Mouse (Mus musculus) olfactory bulb, adult 2 months (tissue): ENCODE data around the gene Gpr19. TPM values are rescaled to one million over a fixed set of nuclear protein-coding genes. Genes with fewer than 3 reads are reported as not detected.

ENCODE experiments used
- H3K27ac ChIP-seq: fragments of 200-500 bp; 2 replicates; pipeline ENCODE4 v1.5.1; 2012; ENCODE audit warnings: low read depth, low read length; ENCODE audit not compliant: insufficient read depth
- H3K4me1 ChIP-seq: fragments of 200-500 bp; 2 replicates; pipeline ENCODE4 v1.6.1; 2012; ENCODE audit warnings: low read length; ENCODE audit not compliant: control insufficient read depth, insufficient read depth
- H3K4me3 ChIP-seq: fragments of 200-500 bp; 2 replicates; pipeline ENCODE4 v1.5.1; 2012; ENCODE audit warnings: mild to moderate bottlenecking, low read depth, low read length, moderate library complexity; ENCODE audit not compliant: insufficient read depth
- CTCF ChIP-seq: fragments of 200-500 bp; IDR thresholded peaks from 2 replicates; pipeline ENCODE4 v1.5.1; 2012; ENCODE audit warnings: low read depth, mild to moderate bottlenecking, low read length, moderate library complexity; ENCODE audit not compliant: insufficient read depth
- POLR2A ChIP-seq: fragments of 200-500 bp; IDR thresholded peaks from 2 replicates; pipeline ENCODE4 v1.6.1; 2012; ENCODE audit warnings: mild to moderate bottlenecking, low read depth, low read length, moderate library complexity; ENCODE audit not compliant: insufficient read depth
- WGBS: fragments of 180-500 bp; shearing (Covaris S2); methylation state at CpG from one replicate; pipeline ENCODE4 v1.1.7; 2018; 5-methylcytosine and 5-hydroxymethylcytosine counted together
- polyA plus RNA-seq: library from polyadenylated mRNA; stranded (reverse); fragments of >200 nt; gene quantifications from 2 replicates; pipeline ENCODE4 v1.2.4, GENCODE M21; 2012; ENCODE audit warnings: low replicate concordance; ENCODE audit not compliant: missing spikeins, insufficient read depth, insufficient read length

Gpr19 gene
- polyA plus RNA-seq, 1 experiment = not detected

GRCm38 (mm10) chr6:134848197-134848890 is 50.0 kb downstream of the Gpr19 start:
- 85% methylated on average over 5 of the region's 5 CpGs for WGBS
- Histone ChIP-seq H3K27ac (no peak overlapping the region), H3K4me3 (no peak overlapping the region), H3K4me1 (0 out of 2 replicates have a peak, but pooled peaks cover 5% of the 10 kb centered on the region)
- no peak for TF ChIP-seq POLR2A
- TF ChIP-seq CTCF = no peak

- TF ChIP-seq POLR2A = no peak
- TF ChIP-seq CTCF = no peak
- H3K4me3 ChIP-seq = no peak overlapping the region
- 70% methylated on average over 4 of the region's 4 CpGs for WGBS
- H3K27ac ChIP-seq = no peak overlapping the region
- 0 out of 2 replicates have a peak, but pooled peaks cover 5% of the 10 kb centered on the region for H3K4me1 ChIP-seq
Observed at GRCm38 (mm10) chr6:134847550-134847949, 50.8 kb downstream of the Gpr19 start.

GRCm38 (mm10) chr6:134846308-134846707 is 52.1 kb downstream of the Gpr19 start:
- TF ChIP-seq CTCF = no peak
- TF ChIP-seq POLR2A = no peak
- 92% methylated on average over 6 of the region's 6 CpGs for WGBS

GRCm38 (mm10) chr6:134845726-134846125 is 52.7 kb downstream of the Gpr19 start:
- H3K27ac ChIP-seq = no peak overlapping the region
- H3K4me1 ChIP-seq = 0 out of 2 replicates have a peak, but pooled peaks cover 5% of the 10 kb centered on the region
- 92% methylated on average over 4 of the region's 4 CpGs for WGBS
- H3K4me3 ChIP-seq = no peak overlapping the region
- no peak for TF ChIP-seq CTCF
- TF ChIP-seq POLR2A = no peak

More at GRCm38 (mm10) chr6:134846308-134846707, 52.1 kb downstream of the Gpr19 start:
- Histone ChIP-seq H3K4me3 (no peak overlapping the region), H3K27ac (no peak overlapping the region), H3K4me1 (0 out of 2 replicates have a peak, but pooled peaks cover 5% of the 10 kb centered on the region)

GRCm38 (mm10) chr6:134840346-134840745 is 58.0 kb downstream of the Gpr19 start:
- Histone ChIP-seq H3K4me3 (no peak overlapping the region), H3K27ac (no peak overlapping the region), H3K4me1 (peaks cover 3% of the 10 kb centered on the region)
- TF ChIP-seq POLR2A (no peak), CTCF (no peak)
- WGBS = 86% methylated on average over 2 of the region's 2 CpGs

GRCm38 (mm10) chr6:134838111-134838510 is 60.3 kb downstream of the Gpr19 start:
- Histone ChIP-seq H3K4me3 (no peak overlapping the region), H3K27ac (no peak overlapping the region), H3K4me1 (peaks cover 3% of the 10 kb centered on the region)
- WGBS = 91% methylated on average over 4 of the region's 4 CpGs
- TF ChIP-seq CTCF = no peak
- TF ChIP-seq POLR2A = no peak

GRCm38 (mm10) chr6:134834585-134835251 is 63.7 kb downstream of the Gpr19 start:
- TF ChIP-seq CTCF = no peak
- TF ChIP-seq POLR2A = no peak
- 66% methylated on average over 9 of the region's 9 CpGs for WGBS

GRCm38 (mm10) chr6:134830776-134831175 is 67.6 kb downstream of the Gpr19 start:
- Histone ChIP-seq H3K27ac (no peak overlapping the region), H3K4me1 (peaks cover 5% of the 10 kb centered on the region), H3K4me3 (peak overlapping the region; percentile 93)
- 2% methylated on average over 10 of the region's 10 CpGs for WGBS
- TF ChIP-seq POLR2A (no peak), CTCF (no peak)

More at GRCm38 (mm10) chr6:134834585-134835251, 63.7 kb downstream of the Gpr19 start:
- no peak overlapping the region for H3K27ac ChIP-seq
- H3K4me3 ChIP-seq = no peak overlapping the region
- H3K4me1 ChIP-seq = peaks cover 6% of the 10 kb centered on the region

- H3K4me1 ChIP-seq = peaks cover 5% of the 10 kb centered on the region
- under 1% methylated on average over 56 of the region's 58 CpGs for WGBS
- TF ChIP-seq CTCF (peak; percentile 16; the same call in 1 of the 2 replicates), POLR2A (peak; percentile 35; the same call in 1 of the 2 replicates)
- H3K27ac ChIP-seq = peak within 1 kb of the TSS; percentile 90
- peak within 1 kb of the TSS; percentile 93 for H3K4me3 ChIP-seq
Observed at GRCm38 (mm10) chr6:134829786-134830700, 68.3 kb downstream of the Gpr19 start, which contains the start of gene Crebl2. Gene Crebl2 (plus strand): TSS chr6:134830154.
